Mouse (Mus musculus): Measurements from ENCODE around the gene Vmn1r214. TPM values are rescaled to one million over a fixed set of nuclear protein-coding genes. Genes with fewer than 3 reads are reported as not detected.

Vmn1r214 gene
- polyA plus RNA-seq (2012; rRNA removed): not detected in 2 replicates

DNA sequence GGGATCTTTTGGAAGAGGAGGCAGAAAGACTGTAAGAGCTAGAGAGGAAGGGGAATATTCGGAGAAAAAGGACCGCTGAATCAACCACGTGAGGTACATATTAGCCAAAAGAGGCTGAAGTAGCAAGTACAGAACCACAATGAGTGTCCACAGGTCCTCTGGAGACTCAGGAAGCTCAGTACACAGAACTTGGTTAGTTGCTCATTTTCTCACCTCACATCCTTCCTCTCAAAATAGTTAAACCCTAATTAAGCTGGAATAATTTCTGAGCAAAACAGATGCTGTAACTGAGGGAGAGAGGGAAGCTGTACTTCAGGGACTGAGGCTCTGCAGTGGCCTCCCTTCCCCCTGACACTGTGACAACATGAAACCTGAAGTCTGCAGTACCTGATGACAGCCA lies at the start of gene Vmn1r214:
Gene Vmn1r214 (plus strand): TSS at position 301 of the 400 bp plus-strand sequence.
- Histone ChIP-seq H3K4me3 (ENCODE audit: control insufficient read depth, low read depth, low read length) (no peak within 1 kb of the TSS), H3K36me3 (ENCODE audit: control insufficient read depth, insufficient read depth, low read length) (no peaks in the 10 kb centered on the region), H3K4me1 (ENCODE audit: control insufficient read depth, insufficient read depth, low read length) (no peaks in the 10 kb centered on the region), H3K27ac (ENCODE audit: control insufficient read depth, insufficient read depth, low read depth, low read length) (no peak within 1 kb of the TSS), H3K27me3 (ENCODE audit: control insufficient read depth, insufficient read depth, low read length) (no peaks in the 10 kb centered on the region)
- TF ChIP-seq CTCF (IDR thresholded peaks at IDR 0.05; ENCODE audit: control insufficient read depth, insufficient read depth, insufficient replicate concordance, low read depth, low read length): no peak
- TF ChIP-seq POLR2A (IDR thresholded peaks at IDR 0.05; ENCODE audit: control insufficient read depth, low read depth, low read length): no peak

DNA sequence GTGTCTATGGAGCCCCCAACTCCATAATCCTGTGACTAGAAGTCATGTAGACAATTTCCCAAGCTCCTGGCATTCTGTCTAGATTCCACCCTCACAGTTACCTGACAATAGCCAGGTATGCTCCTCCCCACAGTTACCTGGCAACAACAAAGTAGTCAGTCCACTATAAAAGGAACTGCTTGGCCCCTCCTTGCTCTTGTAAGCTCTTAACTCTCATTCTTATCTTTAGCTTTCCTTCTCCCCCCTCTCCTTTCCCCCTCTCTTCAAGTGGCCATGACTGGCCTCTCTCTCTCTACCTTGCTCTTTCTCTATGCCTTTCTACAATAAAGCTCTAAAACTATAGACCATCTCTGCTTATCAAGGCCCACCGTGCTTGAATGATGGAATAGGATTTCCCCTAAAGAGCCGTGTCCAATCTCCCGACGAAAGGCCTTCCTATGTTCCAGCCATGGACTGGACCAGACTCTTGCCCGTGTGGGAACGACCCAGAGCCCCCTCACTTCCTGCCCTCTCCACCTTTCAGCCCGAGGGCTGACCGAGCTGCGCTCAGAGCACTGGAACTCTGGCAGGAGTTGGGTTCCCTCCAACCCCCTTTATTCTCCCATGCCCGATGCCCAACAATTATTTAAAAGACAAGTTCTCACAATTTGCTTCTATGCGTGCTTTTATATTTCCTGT lies 39.9 kb upstream of the Vmn1r214 start:
- H3K4me1 ChIP-seq (ENCODE audit: control insufficient read depth, insufficient read depth, low read length): no peaks in the 10 kb centered on the region
- H3K27me3 ChIP-seq (ENCODE audit: control insufficient read depth, insufficient read depth, low read length): no peaks in the 10 kb centered on the region
- no peak overlapping the region for H3K4me3 ChIP-seq (ENCODE audit: control insufficient read depth, low read depth, low read length)
- H3K36me3 ChIP-seq (ENCODE audit: control insufficient read depth, insufficient read depth, low read length): no peaks in the 10 kb centered on the region
- H3K27ac ChIP-seq (ENCODE audit: control insufficient read depth, insufficient read depth, low read depth, low read length): no peak overlapping the region
- TF ChIP-seq CTCF (IDR thresholded peaks at IDR 0.05; ENCODE audit: control insufficient read depth, insufficient read depth, insufficient replicate concordance, low read depth, low read length): no peak
- no peak for TF ChIP-seq POLR2A (IDR thresholded peaks at IDR 0.05; ENCODE audit: control insufficient read depth, low read depth, low read length)

DNA sequence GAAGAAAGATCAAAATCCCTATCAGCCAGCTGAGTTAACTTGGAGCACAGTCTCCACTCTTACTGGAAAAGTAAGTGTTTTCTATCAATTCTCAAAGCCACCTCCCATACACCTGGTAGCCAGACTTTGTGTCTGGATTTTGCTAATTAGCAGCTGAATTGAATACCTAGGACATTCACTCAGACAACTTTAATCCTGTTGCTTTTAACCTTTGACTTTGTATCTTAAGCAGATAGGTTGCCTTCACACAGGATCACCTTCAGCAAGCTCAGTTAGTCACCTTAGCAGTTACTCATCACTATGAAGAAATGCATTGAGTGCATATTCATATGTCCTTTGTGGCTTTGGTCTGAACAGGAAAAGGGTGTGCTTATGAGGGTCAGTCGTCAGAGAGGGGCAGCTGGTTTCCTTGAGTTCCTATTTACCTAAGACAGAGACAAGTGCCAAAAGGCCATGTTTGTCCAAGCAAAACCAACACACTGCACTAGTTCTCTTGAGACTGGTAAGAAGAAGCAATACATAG lies 38.0 kb upstream of the Vmn1r214 start:
- Histone ChIP-seq H3K4me1 (ENCODE audit: control insufficient read depth, insufficient read depth, low read length) (no peaks in the 10 kb centered on the region), H3K27me3 (ENCODE audit: control insufficient read depth, insufficient read depth, low read length) (no peaks in the 10 kb centered on the region), H3K36me3 (ENCODE audit: control insufficient read depth, insufficient read depth, low read length) (no peaks in the 10 kb centered on the region), H3K4me3 (ENCODE audit: control insufficient read depth, low read depth, low read length) (no peak overlapping the region), H3K27ac (ENCODE audit: control insufficient read depth, insufficient read depth, low read depth, low read length) (no peak overlapping the region)
- TF ChIP-seq CTCF (IDR thresholded peaks at IDR 0.05; ENCODE audit: control insufficient read depth, insufficient read depth, insufficient replicate concordance, low read depth, low read length) (no peak), POLR2A (IDR thresholded peaks at IDR 0.05; ENCODE audit: control insufficient read depth, low read depth, low read length) (no peak)

DNA sequence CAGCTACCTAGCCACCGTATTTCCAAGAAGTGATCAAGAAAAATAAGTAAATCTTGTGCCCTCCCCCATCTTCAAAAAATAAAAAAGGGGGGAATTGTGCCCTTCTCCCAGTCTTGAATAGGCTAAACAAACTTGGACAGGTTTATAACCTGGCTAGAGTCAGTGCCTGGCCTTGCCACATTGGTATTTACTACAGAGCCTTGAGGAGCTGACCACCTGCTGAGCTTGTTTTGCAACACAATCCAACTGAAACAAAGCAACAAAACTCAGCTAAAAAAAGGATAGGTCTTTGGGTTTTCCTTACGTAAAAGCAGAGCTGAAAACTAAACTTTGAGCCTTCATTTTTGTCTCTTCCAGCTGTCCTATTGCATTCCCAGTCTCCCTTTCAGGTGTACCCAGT lies 37.5 kb upstream of the Vmn1r214 start:
- Histone ChIP-seq H3K36me3 (ENCODE audit: control insufficient read depth, insufficient read depth, low read length) (no peaks in the 10 kb centered on the region), H3K27ac (ENCODE audit: control insufficient read depth, insufficient read depth, low read depth, low read length) (no peak overlapping the region), H3K4me1 (ENCODE audit: control insufficient read depth, insufficient read depth, low read length) (no peaks in the 10 kb centered on the region), H3K4me3 (ENCODE audit: control insufficient read depth, low read depth, low read length) (no peak overlapping the region), H3K27me3 (ENCODE audit: control insufficient read depth, insufficient read depth, low read length) (no peaks in the 10 kb centered on the region)
- TF ChIP-seq POLR2A (IDR thresholded peaks at IDR 0.05; ENCODE audit: control insufficient read depth, low read depth, low read length): no peak
- no peak for TF ChIP-seq CTCF (IDR thresholded peaks at IDR 0.05; ENCODE audit: control insufficient read depth, insufficient read depth, insufficient replicate concordance, low read depth, low read length)

DNA sequence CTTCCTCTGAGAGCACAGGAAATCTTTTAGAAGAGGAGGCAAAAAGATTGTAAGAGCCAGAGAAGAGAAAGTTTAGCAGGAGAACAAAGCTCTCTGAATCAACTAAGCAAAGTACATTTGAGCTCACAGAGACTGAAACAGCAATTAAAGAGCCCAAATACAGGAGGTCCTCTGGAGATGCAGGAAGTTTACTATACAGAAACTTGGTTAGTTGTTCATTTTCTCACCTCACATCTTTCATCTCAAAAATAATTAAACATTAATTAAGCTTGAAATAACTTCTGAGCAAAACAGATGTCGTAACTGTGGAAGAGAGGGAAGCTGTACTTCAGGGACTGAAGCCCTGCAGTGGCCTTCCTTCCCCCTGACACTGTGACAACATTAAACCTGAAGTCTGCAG lies 22.9 kb upstream of the Vmn1r214 start, which contains the start of gene Vmn1r213:
Gene Vmn1r213 (plus strand): TSS at position 301 of the 400 bp plus-strand sequence.
- Histone ChIP-seq H3K27me3 (ENCODE audit: control insufficient read depth, insufficient read depth, low read length) (no peaks in the 10 kb centered on the region), H3K4me3 (ENCODE audit: control insufficient read depth, low read depth, low read length) (no peak within 1 kb of the TSS), H3K4me1 (ENCODE audit: control insufficient read depth, insufficient read depth, low read length) (no peaks in the 10 kb centered on the region), H3K27ac (ENCODE audit: control insufficient read depth, insufficient read depth, low read depth, low read length) (no peak within 1 kb of the TSS), H3K36me3 (ENCODE audit: control insufficient read depth, insufficient read depth, low read length) (no peaks in the 10 kb centered on the region)
- no peak for TF ChIP-seq CTCF (IDR thresholded peaks at IDR 0.05; ENCODE audit: control insufficient read depth, insufficient read depth, insufficient replicate concordance, low read depth, low read length)
- TF ChIP-seq POLR2A (IDR thresholded peaks at IDR 0.05; ENCODE audit: control insufficient read depth, low read depth, low read length): no peak

DNA sequence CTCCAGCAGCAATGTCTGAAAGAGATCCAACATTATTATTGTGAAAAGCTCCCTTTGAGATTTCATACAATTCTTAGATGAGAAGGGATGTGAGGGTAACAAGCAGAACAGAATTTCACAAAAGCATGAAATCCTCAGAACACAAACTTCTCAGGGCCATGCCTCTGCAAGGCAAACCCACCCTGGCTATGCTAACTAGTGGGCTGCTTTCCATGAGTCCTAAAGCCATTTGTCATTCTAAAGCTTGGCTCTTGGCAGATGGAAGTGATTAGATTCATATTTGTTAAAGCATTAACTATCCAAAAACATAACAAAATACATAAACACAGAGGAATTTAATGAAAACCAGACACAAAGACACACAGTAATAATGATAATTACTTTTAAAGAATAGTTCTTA lies 12.1 kb upstream of the Vmn1r214 start:
- Histone ChIP-seq H3K4me3 (ENCODE audit: control insufficient read depth, low read depth, low read length) (no peak overlapping the region), H3K27ac (ENCODE audit: control insufficient read depth, insufficient read depth, low read depth, low read length) (no peak overlapping the region), H3K36me3 (ENCODE audit: control insufficient read depth, insufficient read depth, low read length) (no peaks in the 10 kb centered on the region), H3K27me3 (ENCODE audit: control insufficient read depth, insufficient read depth, low read length) (no peaks in the 10 kb centered on the region), H3K4me1 (ENCODE audit: control insufficient read depth, insufficient read depth, low read length) (no peaks in the 10 kb centered on the region)
- no peak for TF ChIP-seq CTCF (IDR thresholded peaks at IDR 0.05; ENCODE audit: control insufficient read depth, insufficient read depth, insufficient replicate concordance, low read depth, low read length)
- TF ChIP-seq POLR2A (IDR thresholded peaks at IDR 0.05; ENCODE audit: control insufficient read depth, low read depth, low read length): no peak

DNA sequence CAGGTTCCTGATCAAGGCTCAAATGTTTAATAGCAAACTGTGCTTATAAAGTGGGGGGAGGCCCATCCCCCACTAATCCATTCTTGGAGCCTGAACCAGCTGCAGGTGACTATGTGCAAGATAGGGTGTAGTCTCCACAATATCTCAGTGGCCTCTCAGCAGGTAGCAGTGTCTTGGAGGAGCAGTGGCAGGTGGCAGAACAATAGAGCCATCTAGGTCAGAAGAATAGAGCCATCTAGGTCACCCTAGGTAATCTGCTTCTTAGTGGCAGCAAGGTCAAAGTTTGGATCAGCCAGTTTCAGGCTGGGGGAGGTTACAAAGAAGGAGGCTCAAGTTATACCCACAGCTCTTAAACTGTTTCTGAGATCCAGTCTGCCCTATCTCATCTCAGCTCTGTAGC lies 5.4 kb upstream of the Vmn1r214 start:
- TF ChIP-seq CTCF (IDR thresholded peaks at IDR 0.05; ENCODE audit: control insufficient read depth, insufficient read depth, insufficient replicate concordance, low read depth, low read length): no peak
- no peak for TF ChIP-seq POLR2A (IDR thresholded peaks at IDR 0.05; ENCODE audit: control insufficient read depth, low read depth, low read length)
- Histone ChIP-seq H3K4me1 (ENCODE audit: control insufficient read depth, insufficient read depth, low read length) (no peaks in the 10 kb centered on the region), H3K36me3 (ENCODE audit: control insufficient read depth, insufficient read depth, low read length) (no peaks in the 10 kb centered on the region), H3K27ac (ENCODE audit: control insufficient read depth, insufficient read depth, low read depth, low read length) (no peak overlapping the region), H3K4me3 (ENCODE audit: control insufficient read depth, low read depth, low read length) (no peak overlapping the region), H3K27me3 (ENCODE audit: control insufficient read depth, insufficient read depth, low read length) (no peaks in the 10 kb centered on the region)
